Mouse (Mus musculus) hematopoietic stem cell, adult 5-6 weeks (primary cell): ENCODE results near the gene Dnajc28. TPM values are rescaled to one million over a fixed set of nuclear protein-coding genes. Genes with fewer than 3 reads are reported as not detected.

Experiments
- ATAC-seq, 2 experiments: fragments of 125-278 bp in 1 of 2; replicated peaks in 1 of 2; 2 replicates each; pipeline ENCODE4 v1.8.0; 2016 to 2017; ENCODE audit warnings: inconsistent platforms in 2 of 2, mild to moderate bottlenecking in 2 of 2, moderate number of reproducible peaks in 2 of 2, low read depth in 1 of 2, moderate TSS enrichment in 1 of 2; ENCODE audit not compliant: low FRiP score in 2 of 2, poor library complexity in 2 of 2, severe bottlenecking in 2 of 2, insufficient read depth in 1 of 2, low TSS enrichment in 1 of 2
- total RNA-seq: library from RNA; stranded (forward); fragments of 172-1452, 232-1000 nt; gene quantifications from 2 replicates; pipeline ENCODE4 v1.2.3, GENCODE M21; 2017

The Dnajc28 gene
- total RNA-seq, 1 experiment from 2014 or later: 10.9 TPM

DNA sequence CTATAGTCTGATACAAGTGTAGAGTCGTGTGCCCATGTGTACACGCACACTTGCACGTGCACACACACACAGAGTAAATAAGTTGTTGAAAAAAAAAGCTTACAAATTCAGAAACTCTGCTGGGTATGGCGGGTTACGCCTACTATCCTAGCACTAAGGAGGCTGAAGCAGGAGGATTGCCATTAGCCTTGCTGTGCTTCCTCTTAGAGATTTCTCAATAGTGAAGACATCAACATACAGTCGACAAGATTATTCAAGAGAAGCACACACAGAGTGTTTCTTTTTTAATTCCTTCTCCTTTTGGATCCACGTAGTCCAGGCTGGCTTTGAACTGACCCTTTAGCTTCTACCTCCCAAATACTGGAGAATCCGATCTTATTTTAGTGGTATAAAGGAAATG, 21.3 kb upstream of the Dnajc28 start:
- peak in 1 of 2 experiments; percentile 63; a peak in 1 of 4 replicates for ATAC-seq

DNA sequence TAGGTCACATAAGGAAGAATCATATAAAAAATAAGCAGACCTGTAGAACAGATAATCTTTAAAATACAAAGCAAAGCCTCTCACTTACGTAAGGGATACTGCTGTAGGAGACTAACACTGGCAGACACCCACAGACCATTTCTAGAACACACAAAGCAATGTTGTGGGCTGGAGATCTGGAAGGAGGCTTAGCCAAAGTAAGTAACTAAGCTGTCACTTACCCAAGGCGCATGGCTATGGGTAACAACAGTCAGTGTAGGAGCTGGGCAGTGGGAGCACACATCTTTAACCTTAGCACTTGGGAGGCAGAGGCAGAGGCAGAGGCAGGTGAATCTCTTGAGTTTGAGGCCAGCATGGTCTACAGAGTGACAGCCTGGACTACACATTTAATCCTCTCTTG, 20.8 kb upstream of the Dnajc28 start:
- ATAC-seq: no peak

DNA sequence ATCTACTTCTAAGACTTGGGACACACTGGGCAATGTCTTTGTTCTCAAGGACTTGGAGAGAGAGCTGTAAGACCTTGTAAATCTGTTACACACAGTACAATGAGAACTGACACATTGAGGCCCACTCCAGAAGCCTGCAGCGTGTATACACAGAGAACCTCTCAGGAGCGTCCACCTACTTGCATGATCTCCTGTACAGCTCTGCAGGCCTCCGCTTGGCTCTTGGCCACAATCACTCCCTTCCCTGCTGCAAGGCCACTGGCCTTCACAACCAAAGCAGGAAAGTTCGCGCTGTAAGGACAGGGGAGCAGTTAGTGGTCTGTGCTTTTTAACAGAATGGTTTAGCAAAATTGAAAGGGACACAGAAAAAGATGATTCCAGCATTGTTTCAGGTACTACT, 20.3 kb upstream of the Dnajc28 start:
- no peak for ATAC-seq

DNA sequence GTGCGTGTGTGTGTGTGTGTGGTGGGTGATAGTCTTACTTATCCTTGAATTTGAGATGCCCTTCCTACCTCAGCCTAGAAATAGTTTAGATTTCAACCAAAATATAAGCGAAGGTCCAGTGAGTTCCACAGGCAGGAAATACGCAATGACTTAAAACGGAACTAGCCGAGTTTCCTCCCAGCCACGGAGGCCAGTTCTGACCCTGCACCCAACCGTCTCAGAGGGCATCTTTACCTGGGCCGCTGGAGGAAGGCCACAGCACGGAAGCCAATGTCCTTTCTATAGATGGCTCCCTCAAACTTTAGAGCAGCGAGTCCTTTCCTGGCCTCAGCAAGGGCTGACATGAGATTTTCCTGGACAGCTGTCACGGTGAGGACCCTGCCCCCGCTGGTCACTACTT, 14.8 kb upstream of the Dnajc28 start:
- peak in 1 of 2 experiments; percentile 45; a peak in 1 of 4 replicates for ATAC-seq

DNA sequence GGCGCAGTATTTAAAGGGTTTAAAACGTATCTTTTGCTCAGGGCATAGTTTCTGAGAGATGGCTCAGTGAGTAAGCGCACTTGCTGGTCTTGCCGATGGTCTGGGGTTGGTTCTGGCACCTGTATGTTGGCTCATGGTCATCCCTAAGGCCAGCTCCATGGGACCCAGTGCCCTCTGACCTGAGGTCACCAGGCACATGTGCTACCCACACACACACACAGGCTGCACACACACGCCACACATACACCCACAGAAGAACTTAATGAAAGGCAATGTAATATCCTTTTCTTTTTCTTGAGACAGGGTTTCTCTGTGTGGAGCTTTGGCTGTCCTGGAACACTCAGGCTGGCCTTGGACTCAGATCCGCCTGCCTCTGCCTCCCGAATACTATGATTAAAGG, 14.1 kb upstream of the Dnajc28 start:
- ATAC-seq: no peak

DNA sequence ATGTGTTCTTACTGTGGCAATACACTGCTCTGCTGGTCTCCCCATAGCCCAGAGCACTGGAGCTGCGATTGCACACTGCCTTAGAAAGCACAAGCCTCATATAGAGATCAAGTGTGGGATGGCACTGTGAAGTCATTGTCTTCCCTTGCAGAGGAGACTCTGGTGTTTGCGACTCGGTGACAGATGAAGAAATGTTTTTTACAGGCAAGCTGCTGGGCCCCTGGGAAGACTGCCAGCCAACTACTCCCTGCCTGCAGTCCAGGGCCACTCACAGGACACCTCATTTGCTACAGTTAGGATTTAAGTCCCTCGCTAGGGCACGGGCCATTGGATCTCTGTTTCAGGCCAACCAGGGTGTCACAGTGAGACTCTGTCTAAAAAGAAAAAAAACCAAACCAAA, 13.6 kb upstream of the Dnajc28 start:
- ATAC-seq: no peak

DNA sequence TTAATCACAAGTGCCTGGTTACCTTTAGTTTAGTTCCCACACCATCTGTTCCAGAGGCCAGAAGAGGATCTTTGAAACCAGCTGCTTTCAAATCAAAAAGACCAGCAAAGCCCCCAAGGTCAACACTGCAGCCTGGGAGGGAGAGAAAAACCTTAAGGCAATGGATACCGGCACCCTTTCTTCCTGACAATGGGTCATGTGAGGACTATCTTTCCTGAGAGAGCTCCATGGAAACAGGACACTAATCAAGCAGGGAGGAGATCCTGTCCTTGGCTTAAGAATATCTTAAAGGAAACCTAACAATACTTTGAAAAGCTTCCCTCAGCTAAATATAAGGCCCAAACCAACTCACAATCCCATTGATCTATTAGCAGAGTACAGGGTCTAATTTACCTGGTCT, 11.8 kb upstream of the Dnajc28 start:
- ATAC-seq: no peak

DNA sequence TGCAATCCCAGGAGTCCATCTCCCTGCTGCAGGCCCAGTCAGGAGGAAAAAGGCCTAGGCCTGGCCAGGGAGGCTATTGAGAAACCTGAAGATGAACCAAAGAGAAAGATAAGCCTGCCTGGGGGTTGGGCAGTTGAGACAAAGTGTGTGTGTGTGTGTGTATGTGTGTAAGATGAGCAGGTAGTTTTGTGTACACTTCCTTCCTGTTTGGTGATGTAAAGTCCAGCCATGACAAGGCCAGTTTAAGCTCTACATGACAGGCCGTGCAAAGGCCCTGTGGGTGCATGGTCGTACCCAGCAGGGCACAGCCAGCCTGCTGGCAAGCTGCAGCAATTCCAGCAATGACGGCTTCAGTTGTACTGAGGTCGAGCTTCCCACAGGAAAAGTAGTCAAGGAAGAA, 10.9 kb upstream of the Dnajc28 start:
- ATAC-seq: peak in 1 of 2 experiments; percentile 56; a peak in 1 of 4 replicates

DNA sequence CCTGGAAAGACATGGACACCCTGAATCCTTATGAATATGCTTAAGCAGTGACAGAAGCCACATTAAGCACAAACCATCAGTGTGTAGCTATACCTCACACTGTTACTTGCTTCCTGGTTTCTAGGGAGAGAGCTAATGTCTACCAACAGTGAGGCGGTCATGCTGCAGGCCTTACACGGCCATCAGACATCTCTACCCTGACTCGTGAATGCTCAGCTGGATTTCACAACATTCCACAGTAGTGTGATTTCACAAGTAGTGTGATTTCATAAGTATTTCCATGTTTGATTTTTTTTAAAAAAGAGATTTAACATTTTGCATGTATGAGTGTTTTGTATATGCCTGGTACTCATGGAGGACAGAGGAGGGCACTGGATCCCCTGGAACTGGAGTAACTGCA, 9.8 kb upstream of the Dnajc28 start:
- no peak; a peak in 1 of 4 replicates for ATAC-seq

DNA sequence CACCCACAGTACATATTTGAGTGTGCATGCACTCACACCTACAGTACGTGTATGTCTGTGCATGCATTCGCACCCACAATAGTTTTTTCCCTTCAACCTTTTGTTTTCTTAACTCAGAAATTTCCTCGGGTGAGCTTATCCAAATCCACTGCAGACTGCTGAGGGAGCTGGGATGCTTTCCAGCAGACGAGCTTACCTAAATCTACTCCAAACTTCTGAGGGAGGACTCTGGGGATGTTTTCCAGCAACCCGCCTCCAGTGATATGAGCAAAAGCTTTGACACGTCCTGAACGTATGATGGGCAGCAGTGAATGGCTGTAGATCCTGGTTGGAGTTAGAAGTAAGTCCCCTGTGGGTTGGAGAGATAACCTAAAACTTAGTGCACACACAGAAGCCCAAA, 9.0 kb upstream of the Dnajc28 start:
- no peak for ATAC-seq

DNA sequence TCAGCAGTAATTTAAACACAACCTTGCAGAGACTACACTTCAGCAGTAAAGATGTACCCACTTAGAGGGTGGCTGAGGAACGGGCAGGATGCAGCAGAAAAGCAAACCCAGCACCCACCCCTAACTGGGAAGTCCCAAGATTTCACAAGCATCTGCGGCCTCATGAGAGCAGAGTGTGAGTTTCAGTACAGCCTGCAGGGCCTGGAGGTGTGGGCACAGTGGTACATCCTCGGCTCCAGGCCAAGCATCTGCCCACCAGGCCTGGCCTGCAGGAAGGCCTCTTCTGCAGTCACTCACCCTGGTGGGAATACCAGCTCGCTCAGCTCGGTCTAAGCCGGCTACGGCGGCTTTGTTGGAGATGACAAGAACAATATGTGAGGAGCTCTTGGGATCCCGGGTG, 4.2 kb upstream of the Dnajc28 start:
- no peak for ATAC-seq

DNA sequence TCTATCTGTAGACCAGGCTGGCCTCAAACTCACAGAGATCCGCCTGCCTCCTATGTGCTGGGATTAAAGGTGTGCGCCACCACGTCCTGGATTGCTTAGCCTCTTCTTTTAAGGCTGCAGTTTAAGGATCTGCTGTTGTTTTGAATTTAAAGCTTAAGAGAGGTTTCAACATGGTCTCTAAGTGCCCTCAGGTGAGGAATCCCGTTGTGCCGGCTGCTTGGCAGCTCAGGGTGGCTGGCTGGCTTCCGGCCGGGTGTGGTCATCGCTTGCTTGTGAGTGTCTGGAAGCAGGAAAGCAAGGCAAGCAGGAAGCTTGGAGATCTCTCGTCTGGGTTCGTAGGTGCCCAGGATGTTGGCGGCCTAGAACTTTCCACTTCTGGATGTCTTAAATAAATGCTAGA, 2.2 kb upstream of the Dnajc28 start:
- no peak for ATAC-seq

DNA sequence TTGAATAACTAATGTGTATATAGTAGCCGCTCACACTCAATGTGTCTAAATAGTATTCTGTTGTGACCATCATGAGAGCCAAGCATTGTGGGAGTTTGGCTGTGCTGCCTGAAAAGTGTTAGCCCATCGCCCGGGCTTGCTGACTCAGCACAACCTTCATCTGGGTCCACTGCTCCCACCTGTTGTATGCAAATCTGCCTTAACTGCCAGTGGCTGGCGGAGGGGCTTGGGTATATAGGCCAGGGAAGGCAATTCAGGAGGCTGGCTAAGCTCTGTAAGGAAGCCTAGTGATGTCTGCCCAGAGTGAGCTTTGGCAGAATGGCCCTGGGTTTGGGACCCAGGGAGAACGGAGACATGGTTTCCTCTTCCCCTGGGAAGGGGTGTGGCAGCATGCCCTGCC, 1.4 kb upstream of the Dnajc28 start:
- ATAC-seq: no peak

DNA sequence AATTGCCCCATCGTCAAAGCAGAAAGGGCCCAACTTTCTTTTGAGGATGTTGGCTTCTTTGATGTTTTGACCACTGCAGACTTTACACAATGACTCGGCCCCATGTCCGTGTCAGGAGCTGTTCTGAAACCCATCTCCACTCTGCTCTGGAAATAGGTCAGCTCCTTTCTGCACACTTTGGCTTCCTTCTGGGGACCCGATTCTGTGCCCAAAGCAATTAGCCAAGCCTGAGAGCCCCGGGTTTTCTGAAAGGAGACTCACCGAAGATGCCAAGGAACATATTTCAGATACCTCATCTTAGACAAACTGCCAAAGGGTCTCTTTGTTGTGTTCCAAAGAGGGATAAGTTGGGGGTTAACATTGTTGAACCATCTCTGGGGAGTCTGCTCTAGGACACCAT, 4.3 kb downstream of the Dnajc28 start:
- ATAC-seq: no peak

DNA sequence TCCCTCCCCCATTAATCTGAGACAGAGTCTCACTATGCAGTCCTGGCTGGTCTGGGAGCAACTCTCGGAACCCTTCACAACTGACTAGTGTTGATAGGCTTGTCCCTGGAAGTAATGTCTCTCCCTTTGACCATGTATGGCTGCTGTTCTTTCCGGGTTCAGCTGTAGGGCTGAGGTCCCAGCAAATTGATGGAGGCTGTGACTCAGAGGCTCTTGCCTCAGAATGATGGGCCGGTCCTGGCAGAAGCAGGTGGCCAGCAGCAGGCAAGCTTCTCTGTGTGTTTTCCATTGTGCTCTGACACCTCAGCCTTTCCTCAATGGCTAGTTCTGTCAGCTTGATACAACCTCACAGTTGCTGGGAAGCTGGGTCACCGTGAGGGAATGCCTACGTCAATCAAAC, 6.3 kb downstream of the Dnajc28 start:
- no peak for ATAC-seq

DNA sequence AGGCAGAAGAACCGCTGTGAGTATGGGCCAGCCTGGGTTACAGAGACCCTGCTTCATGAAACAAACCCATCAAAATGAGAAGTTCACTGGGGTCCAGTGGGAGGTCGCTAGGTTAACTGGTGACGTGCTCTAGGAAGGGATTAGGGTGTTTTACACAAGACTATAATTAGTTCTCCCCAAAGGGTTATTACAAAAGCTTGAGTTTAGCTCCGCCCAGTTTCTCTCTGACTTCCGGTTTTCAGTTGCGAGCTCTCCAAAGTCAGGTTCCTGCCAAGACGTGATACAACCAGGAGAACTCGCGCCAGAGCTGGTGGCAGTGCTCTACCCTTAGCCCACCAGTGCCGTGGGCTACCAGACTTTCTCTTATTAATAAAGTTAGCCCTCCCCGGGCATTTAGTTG, 7.6 kb downstream of the Dnajc28 start:
- peak in 1 of 2 experiments; percentile 46; a peak in 1 of 4 replicates for ATAC-seq

DNA sequence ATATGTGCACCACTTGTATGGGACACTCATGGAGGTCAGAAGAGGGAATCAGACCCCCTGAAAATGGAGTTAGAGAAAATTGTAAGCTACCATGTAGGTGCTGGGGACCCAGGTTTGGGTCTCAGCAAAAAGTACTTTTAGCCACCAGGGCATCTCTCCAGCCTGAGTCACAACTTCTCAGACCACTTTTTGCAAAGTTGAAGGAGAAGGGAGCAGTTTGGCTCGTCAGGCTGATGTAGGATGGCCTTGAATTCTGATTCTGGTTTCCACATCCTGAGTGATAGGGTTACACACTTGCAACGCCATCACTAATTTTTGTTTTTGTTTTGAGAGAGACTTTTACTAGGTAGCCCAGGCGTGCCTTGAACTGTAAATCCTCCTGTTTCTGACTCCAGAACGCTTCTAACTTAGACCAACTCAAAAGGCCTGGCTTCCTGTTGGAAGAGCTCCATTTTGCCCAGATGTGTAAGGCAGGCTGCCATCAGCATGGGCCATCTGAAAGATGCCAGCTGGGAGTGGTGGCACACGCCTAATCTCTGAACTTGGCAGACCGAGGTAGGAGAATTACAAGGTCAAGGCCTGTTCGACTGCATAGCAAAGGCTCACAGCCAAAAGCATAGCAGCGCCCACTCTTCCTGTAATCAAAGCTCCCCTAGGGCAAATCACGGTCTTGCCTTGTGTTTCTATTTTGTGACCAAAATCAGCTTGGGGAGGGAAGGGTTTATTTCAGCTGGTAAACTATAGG, 9.2 kb downstream of the Dnajc28 start:
- ATAC-seq: no peak

DNA sequence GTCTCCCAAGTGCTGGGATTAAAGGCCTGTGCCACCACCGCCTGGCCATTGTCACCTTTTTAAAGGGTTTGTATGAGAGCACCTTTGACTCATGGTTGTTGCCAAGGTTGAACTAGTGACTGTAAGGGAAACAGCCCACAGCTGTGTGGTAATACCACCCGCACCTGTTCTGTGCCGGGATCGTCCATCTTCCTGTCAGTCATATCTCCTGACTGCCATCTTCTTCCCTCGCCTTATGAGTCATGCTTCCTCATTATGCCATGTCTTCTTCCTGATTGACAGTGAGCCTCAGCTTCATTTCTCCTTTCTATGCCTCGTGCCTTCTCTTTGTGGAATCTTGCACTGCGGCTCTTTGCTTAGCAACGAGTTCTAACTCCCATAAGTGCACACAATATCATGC, 11.9 kb downstream of the Dnajc28 start:
- peak; percentile 42 to 80; a peak in 3 of 4 replicates for ATAC-seq

DNA sequence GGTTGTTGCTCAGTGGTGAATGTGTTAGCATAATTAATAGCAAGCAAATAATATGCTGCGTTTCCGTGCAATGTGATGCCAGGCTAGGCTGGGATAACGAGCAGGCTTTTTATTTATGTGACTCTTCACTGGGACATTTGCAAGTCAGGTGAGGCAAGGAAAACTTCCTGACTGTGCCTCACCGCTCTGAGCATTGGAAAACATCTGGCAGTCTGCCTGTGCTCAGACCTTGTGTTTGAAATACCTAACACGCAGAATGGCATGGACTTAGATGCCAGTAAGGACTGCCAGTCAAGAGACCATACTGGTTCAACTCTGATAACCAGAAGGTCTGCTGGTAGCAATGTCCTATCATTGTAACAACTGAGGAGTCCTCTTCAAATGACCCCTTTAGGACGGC, 13.7 kb downstream of the Dnajc28 start:
- no peak for ATAC-seq
